Mouse (Mus musculus) liver, postnatal 0 days (tissue): ENCODE measurements at regions not wholly inside any gene's neighbourhood (a gene's known extent, or its start where the extent isn't known, plus 50 kb on each side); places are given as distances from the start of the nearest gene placed in this dataset.
A peak's percentile ranks its signal among the peaks of the same experiment; 100 is the strongest.

Source experiments
- ATAC-seq: fragments of 200-750 bp; cut with Nextera tagmentation; 2 replicates; pipeline ENCODE4 v1.8.0; 2017; ENCODE audit warnings: mild to moderate bottlenecking, moderate library complexity
- DNase-seq: peaks from one replicate; pipeline ENCODE4 v3.0.0-alpha.2; 2016
- H3K27ac ChIP-seq: fragments of 300-500 bp; sonication (generic); 2 replicates; pipeline ENCODE4 v1.5.1; 2014; ENCODE audit warnings: antibody characterized with exemption, moderate library complexity, mild to moderate bottlenecking, low read depth
- H3K27me3 ChIP-seq: fragments of 300-500 bp; sonication (generic); 2 replicates; pipeline ENCODE4 v1.6.1; 2014; ENCODE audit warnings: low read length, control low read depth, mixed read lengths; ENCODE audit not compliant: insufficient read depth
- H3K36me3 ChIP-seq: fragments of 300-500 bp; sonication (generic); replicated peaks from 2 replicates; pipeline ENCODE4 v1.6.1; 2014; ENCODE audit warnings: mild to moderate bottlenecking, control low read depth, low read length, moderate library complexity, mixed read lengths; ENCODE audit not compliant: insufficient read depth
- H3K4me1 ChIP-seq: fragments of 300-500 bp; sonication (generic); 2 replicates; pipeline ENCODE4 v1.6.1; 2014; ENCODE audit warnings: antibody characterized with exemption, mild to moderate bottlenecking, control low read depth; ENCODE audit not compliant: insufficient read depth
- H3K4me2 ChIP-seq: fragments of 300-500 bp; sonication (generic); 2 replicates; pipeline ENCODE4 v1.6.1; 2014; ENCODE audit warnings: low read depth, mild to moderate bottlenecking, low read length, moderate library complexity, mixed read lengths
- H3K4me3 ChIP-seq: fragments of 300-500 bp; sonication (generic); 2 replicates; pipeline ENCODE4 v1.5.1; 2014; ENCODE audit warnings: low read depth, low read length
- H3K9ac ChIP-seq: fragments of 300-500 bp; sonication (generic); replicated peaks from 2 replicates; pipeline ENCODE4 v1.6.1; 2014; ENCODE audit warnings: mild to moderate bottlenecking, moderate library complexity
- H3K9me3 ChIP-seq: fragments of 300-500 bp; sonication (generic); 2 replicates; pipeline ENCODE4 v1.6.1; 2016; ENCODE audit warnings: mild to moderate bottlenecking, control low read depth, low read length, mixed read lengths
- CTCF ChIP-seq: sonication (generic); IDR thresholded peaks from 2 replicates; pipeline ENCODE4 v1.5.1; 2016; ENCODE audit warnings: antibody characterized with exemption, low read depth
- EP300 ChIP-seq: IDR thresholded peaks from 2 replicates; pipeline ENCODE4 v1.6.1; 2016; ENCODE audit warnings: antibody characterized with exemption, low read depth, mild to moderate bottlenecking
- WGBS: fragments of 180-500 bp; shearing (Covaris S2); extraction: QIAGEN DNeasy Blood & Tissue Kit; methylation state at CpG from one replicate; pipeline ENCODE4 v1.1.7; 2014; ENCODE audit not compliant: insufficient replicate concordance; 5-methylcytosine and 5-hydroxymethylcytosine counted together

DNA sequence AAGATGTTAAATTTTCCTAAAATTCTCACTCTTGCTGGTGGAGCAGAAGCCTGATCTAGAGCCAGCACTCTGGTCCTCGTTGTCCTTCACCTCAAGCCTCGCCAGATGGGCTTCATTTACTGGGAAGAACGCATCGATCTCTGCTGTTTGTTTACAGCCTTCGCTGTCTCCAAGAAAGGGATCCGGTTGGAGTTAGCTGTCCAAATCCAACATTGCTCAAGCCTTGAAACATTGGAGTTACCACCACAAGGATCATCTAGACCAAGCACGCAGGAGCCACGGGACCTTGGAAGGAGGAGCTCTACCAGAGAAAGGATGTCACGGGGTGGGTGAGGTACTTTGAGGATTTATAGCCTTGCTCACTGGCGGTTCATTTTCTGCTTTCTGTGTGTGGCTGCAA lies 788.2 kb downstream of the Fat4 start:
- ATAC-seq (no peak), DNase-seq (no peak)
- no peaks in the 10 kb centered on the region for H3K9me3 ChIP-seq
- H3K27me3 ChIP-seq: no peaks in the 10 kb centered on the region
- WGBS: 73% methylated on average over 10 of the region's 10 CpGs
- H3K27ac ChIP-seq: no peak overlapping the region
- no peaks in the 10 kb centered on the region for H3K36me3 ChIP-seq
- no peak overlapping the region for H3K9ac ChIP-seq
- H3K4me1 ChIP-seq: no peaks in the 10 kb centered on the region
- TF ChIP-seq EP300 (no peak), CTCF (no peak)
- no peak overlapping the region for H3K4me2 ChIP-seq
- H3K4me3 ChIP-seq: no peak overlapping the region

DNA sequence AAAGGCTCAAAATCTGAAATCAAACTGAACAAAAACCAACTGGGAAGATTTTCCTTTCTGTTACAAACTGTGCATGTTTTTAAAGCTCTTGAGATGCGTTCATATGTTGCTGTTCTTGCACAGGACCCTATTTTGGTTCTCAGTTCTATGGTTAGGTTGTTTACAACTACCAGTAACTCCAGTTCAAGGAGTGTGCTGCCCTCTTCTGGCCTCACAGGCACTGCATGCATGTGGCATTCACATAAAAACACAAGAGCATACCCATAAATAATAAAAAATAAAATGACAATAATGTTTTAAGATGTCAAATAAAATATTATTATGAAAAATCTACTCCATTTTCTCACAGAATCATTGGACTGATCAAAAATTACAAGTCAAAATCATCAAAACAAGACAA lies 818.9 kb downstream of the Fat4 start:
- H3K36me3 ChIP-seq: no peaks in the 10 kb centered on the region
- no peak overlapping the region for H3K27ac ChIP-seq
- H3K4me3 ChIP-seq: no peak overlapping the region
- WGBS: 72% methylated on average over 1 of the region's 1 CpGs
- no peaks in the 10 kb centered on the region for H3K27me3 ChIP-seq
- TF ChIP-seq CTCF (peak; percentile 32), EP300 (no peak)
- no peaks in the 10 kb centered on the region for H3K9me3 ChIP-seq
- ATAC-seq (no peak), DNase-seq (no peak)
- no peak overlapping the region for H3K9ac ChIP-seq
- no peak overlapping the region for H3K4me2 ChIP-seq
- no peaks in the 10 kb centered on the region for H3K4me1 ChIP-seq

DNA sequence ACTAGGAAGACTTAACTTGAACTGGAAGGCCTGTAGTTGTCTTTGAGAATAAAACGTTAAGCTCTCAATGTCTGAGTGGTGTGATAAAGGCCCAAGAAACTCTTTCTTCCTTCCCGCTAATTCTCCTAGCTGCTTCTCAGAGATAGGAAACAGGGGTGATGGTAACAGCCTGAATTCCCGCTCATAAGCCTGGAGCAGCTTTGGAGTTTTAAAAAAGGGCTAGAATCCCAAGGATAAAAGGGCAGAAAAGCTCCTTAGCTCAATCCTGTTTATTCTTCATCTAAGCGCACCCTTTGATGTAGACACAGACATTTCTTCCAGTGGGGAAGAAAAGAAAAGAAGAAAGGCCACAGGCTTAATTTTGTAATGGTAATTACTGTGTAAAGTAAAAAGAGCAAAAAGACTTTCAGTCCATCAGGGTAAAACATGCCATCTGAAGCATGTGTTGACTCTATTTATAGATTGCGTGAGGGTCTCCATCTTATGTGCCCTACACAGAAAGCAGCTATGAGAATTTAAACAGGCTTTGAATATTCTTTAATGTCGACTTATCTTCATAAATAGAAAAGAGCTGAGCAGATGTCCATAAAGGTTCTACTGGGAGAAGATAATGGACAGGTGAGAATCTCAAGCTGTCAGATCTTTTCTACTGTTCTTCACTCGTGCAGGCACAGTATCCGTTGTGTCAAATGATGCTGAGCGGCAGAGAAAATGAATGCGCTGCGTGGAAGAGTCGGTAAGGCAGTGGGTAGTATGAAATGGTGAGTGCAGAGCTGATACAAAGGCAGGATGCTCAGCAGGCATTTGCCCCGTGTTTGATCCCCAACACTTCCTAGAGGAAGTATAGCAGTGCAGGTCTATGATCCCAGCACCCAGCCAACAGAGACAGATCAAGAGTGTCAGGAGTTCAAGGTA lies 818.0 kb upstream of the Intu start:
- Histone ChIP-seq H3K4me3 (no peak overlapping the region), H3K36me3 (no peaks in the 10 kb centered on the region), H3K27ac (no peak overlapping the region), H3K9ac (no peak overlapping the region), H3K4me2 (no peak overlapping the region), H3K4me1 (no peaks in the 10 kb centered on the region), H3K9me3 (no peaks in the 10 kb centered on the region), H3K27me3 (no peaks in the 10 kb centered on the region)
- WGBS: 72% methylated on average over 13 of the region's 13 CpGs
- DNase-seq (no peak), ATAC-seq (no peak)
- TF ChIP-seq EP300 (no peak), CTCF (no peak)

DNA sequence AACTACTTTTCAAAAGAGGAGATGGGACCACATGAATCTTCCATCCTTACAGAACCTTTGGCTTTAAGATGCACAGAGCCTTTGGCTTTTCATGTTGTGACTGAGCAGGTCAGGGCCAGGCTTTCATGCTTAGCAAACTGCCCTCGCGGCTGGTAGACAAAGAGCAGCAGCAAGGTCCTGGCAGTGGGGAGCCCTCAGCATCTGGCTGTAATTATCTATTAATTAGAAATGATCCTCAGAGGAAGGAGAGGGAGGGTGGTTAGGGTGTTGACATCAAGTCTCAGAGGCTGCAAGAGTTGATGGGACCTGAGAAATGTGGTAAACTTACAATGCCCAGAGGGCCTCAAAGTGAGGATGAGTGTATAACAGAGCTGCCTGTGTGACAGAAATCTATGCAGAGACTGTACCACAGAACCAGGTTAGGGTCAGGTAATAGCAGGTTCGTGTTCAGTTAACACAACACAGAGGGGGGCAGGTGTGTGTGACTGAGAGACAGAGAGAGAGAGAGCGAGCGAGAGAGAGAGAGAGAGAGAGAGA lies 817.0 kb upstream of the Intu start:
- no peaks in the 10 kb centered on the region for H3K4me1 ChIP-seq
- WGBS: 81% methylated on average over 5 of the region's 5 CpGs
- H3K9me3 ChIP-seq: no peaks in the 10 kb centered on the region
- H3K4me2 ChIP-seq: no peak overlapping the region
- no peak overlapping the region for H3K9ac ChIP-seq
- no peak for DNase-seq
- no peak overlapping the region for H3K27ac ChIP-seq
- H3K36me3 ChIP-seq: no peaks in the 10 kb centered on the region
- H3K27me3 ChIP-seq: no peaks in the 10 kb centered on the region
- no peak for ATAC-seq
- no peak for TF ChIP-seq EP300
- TF ChIP-seq CTCF: no peak
- no peak overlapping the region for H3K4me3 ChIP-seq

DNA sequence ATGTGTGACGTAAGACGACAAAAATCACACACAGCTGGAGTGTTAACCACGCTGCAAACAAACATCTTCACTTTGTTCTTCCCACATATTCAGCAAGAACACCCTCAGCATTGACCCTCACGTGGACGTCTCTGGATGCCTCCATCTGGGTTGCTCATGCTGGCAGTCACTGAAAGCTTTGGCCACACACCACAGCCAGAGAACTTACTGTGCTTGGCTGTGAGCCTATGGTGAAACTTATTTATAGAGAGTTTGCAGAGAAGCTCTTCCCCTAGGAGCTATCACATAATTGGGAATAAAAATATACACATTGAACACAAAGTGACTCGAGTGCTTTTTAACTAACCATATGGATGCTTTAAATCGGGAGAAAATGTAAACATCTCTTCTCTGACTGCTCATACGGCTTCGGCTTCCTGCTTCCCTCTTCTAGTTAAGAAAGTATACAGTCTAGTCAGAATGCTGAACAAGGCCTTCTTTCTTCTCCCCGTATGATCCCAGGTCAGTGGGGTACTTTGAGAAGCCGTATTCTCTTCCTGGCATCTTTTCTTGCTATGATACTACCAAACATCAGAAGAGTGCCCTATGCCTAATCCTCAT lies 812.0 kb upstream of the Intu start:
- DNase-seq (no peak), ATAC-seq (no peak)

DNA sequence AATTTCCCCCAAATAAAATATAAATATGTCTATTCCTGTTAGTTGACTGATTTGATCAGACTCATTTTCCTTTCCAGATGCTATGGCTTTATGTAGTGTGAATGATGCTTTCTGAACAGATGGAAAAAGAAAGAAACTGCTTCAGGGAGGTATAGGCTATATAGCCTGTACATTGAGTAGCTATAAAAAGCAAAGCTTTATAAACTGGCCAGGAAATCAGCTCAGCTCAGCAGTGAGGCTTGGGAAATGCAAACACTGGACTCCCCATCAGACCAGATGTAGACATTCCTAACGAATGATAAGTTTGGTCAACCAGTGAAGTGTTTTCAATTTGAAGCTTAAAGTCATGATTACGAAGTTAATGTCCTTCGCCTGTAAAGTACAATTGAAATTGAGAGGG lies 805.3 kb upstream of the Intu start:
- WGBS: 70% methylated on average over 3 of the region's 3 CpGs
- Histone ChIP-seq H3K27ac (no peak overlapping the region), H3K4me1 (no peaks in the 10 kb centered on the region), H3K9me3 (no peaks in the 10 kb centered on the region), H3K4me2 (no peak overlapping the region), H3K4me3 (no peak overlapping the region), H3K9ac (no peak overlapping the region), H3K36me3 (no peaks in the 10 kb centered on the region), H3K27me3 (no peaks in the 10 kb centered on the region)
- TF ChIP-seq CTCF (no peak), EP300 (no peak)
- ATAC-seq: no peak
- no peak for DNase-seq

More for the DNA sequence above, 812.0 kb upstream of the Intu start:
- Histone ChIP-seq H3K9me3 (no peaks in the 10 kb centered on the region), H3K9ac (no peak overlapping the region), H3K4me2 (no peak overlapping the region), H3K36me3 (no peaks in the 10 kb centered on the region), H3K4me1 (no peaks in the 10 kb centered on the region), H3K27me3 (no peaks in the 10 kb centered on the region), H3K4me3 (no peak overlapping the region), H3K27ac (no peak overlapping the region)
- WGBS: 71% methylated on average over 11 of the region's 11 CpGs
- TF ChIP-seq EP300 (no peak), CTCF (no peak)
